ENCODE assay signal across 8 mouse cellular contexts in the genomic region with DNA sequence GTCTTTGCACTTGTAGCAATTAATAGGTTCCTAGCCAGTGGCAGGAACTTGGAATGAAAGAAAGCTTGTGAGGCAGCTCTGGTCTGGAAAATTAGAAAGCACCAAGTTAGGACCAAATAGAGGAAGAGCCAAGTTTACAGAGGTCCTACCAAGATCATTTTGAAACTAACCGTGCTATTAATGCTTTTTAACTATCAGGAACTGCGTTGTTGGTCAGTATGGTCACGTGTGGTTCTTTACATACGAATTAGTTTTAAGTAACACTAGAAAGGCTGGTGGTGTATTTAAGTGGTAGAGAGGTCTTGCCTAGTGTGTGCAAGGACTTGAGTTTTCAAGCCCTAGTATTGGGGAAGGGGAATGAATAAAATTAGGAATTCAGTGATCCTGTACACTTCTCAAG. TPM values are rescaled to one million over a fixed set of nuclear protein-coding genes. Genes with fewer than 3 reads are reported as not detected.
DNase-seq lines count a peak whose midpoint lies in the region; ATAC-seq and TF ChIP-seq lines count a peak whose summit lies in the region.

No protein-coding gene starts in this region.

- no peaks in the 10 kb centered on the region for H3K9me3 ChIP-seq in forebrain, embryonic 11.5 days (ENCODE audit: control insufficient read depth, low read length)
- H3K9me3 ChIP-seq in limb, embryonic 15.5 days, result no peaks in the 10 kb centered on the region

- no peaks in the 10 kb centered on the region for H3K36me3 ChIP-seq in forebrain, embryonic 11.5 days (ENCODE audit: control insufficient read depth, insufficient read depth, low read length)
- no peaks in the 10 kb centered on the region for H3K36me3 ChIP-seq in limb, embryonic 15.5 days
- no peaks in the 10 kb centered on the region for H3K36me3 ChIP-seq in thymus, adult 2 months (ENCODE audit: control insufficient read depth, insufficient read depth, low read length)

- H3K4me1 ChIP-seq in forebrain, embryonic 11.5 days (replicated peaks; ENCODE audit: control insufficient read depth, insufficient read depth, low read length), result peaks cover 6% of the 10 kb centered on the region; the same call in 1 of the 2 replicates
- H3K4me1 ChIP-seq in limb, embryonic 15.5 days, result peaks cover 18% of the 10 kb centered on the region
- no peaks in the 10 kb centered on the region for H3K4me1 ChIP-seq in thymus, adult 2 months (replicated peaks; ENCODE audit: control insufficient read depth, insufficient read depth, low read length)

- H3K27me3 ChIP-seq in forebrain, embryonic 11.5 days (ENCODE audit: control insufficient read depth, insufficient read depth, low read length), result no peaks in the 10 kb centered on the region
- H3K27me3 ChIP-seq in limb, embryonic 15.5 days, result no peaks in the 10 kb centered on the region
- H3K27me3 ChIP-seq in thymus, adult 2 months (ENCODE audit: control insufficient read depth, insufficient read depth, low read length), result no peaks in the 10 kb centered on the region

- peak overlapping the region; percentile 65 for H3K4me2 ChIP-seq in forebrain, embryonic 11.5 days (ENCODE audit: low read depth, low read length, severe bottlenecking)
- H3K4me2 ChIP-seq in limb, embryonic 15.5 days, result peak overlapping the region; percentile 73

- H3K9ac ChIP-seq in forebrain, embryonic 11.5 days (ENCODE audit: low read length), result peak overlapping the region; percentile 91
- H3K9ac ChIP-seq in limb, embryonic 15.5 days, result 0 out of 2 replicates have a peak overlapping the region, but pooled peaks have one; percentile 28

- no peak for TF ChIP-seq POLR2A in thymus, adult 2 months (IDR thresholded peaks at IDR 0.05; ENCODE audit: control insufficient read depth, extremely low read depth, insufficient read depth, low read length, poor library complexity)

- peak overlapping the region; percentile 89 for H3K4me3 ChIP-seq in forebrain, embryonic 11.5 days (ENCODE audit: low read depth, low read length)
- peak overlapping the region; percentile 83 for H3K4me3 ChIP-seq in limb, embryonic 15.5 days
- no peak overlapping the region for H3K4me3 ChIP-seq in thymus, adult 2 months (ENCODE audit: control insufficient read depth, insufficient read depth, low read length)

- no peak for ATAC-seq in forebrain, embryonic 11.5 days (replicated peaks; ENCODE audit: low FRiP score)
- no peak for ATAC-seq in limb, embryonic 15.5 days (ENCODE audit: insufficient number of reproducible peaks, low FRiP score, low TSS enrichment, low read depth)
- no peak; the same call in 1 of the 2 replicates for ATAC-seq in megakaryocyte progenitor cell, adult 5-6 weeks (replicated peaks; ENCODE audit: poor library complexity)

- H3K27ac ChIP-seq in forebrain, embryonic 11.5 days (ENCODE audit: low read depth, low read length), result no peak overlapping the region
- H3K27ac ChIP-seq in limb, embryonic 15.5 days, result no peak overlapping the region
- H3K27ac ChIP-seq in thymus, adult 2 months (ENCODE audit: control insufficient read depth, insufficient read depth, low read length), result no peak overlapping the region

- no peak for TF ChIP-seq CTCF in thymus, adult 2 months (IDR thresholded peaks at IDR 0.05; ENCODE audit: borderline replicate concordance, control insufficient read depth, extremely low read depth, insufficient read depth, low read length, poor library complexity)

- 12% methylated on average over 4 of the region's 4 CpGs for WGBS in forebrain, embryonic 11.5 days
- 6% methylated on average over 4 of the region's 4 CpGs for WGBS in limb, embryonic 15.5 days
- 23% methylated on average over 4 of the region's 4 CpGs for WGBS in thymus, adult 2 months

- peak; percentile 39 for DNase-seq in cerebellum, adult 9-10 months
- DNase-seq in cerebellum, postnatal 14 days, result no peak
- DNase-seq in 3134 (ENCODE audit: extremely low read depth, insufficient read length, low spot score), result peak; percentile 13
- no peak for DNase-seq in forebrain, embryonic 11.5 days (ENCODE audit: low spot score)
- DNase-seq in embryo, embryonic 10.5 days (ENCODE audit: low spot score), result no peak
- DNase-seq in thymus, adult 2 months, result no peak

RNA-seq across cellular contexts. Expression of a gene that starts 1.2 kb away (rescaled TPM):
- polyA plus RNA-seq in forebrain, embryonic 11.5 days (2014; fragmentation: Nextera tagmentation; extraction: Ambion mirVana), result 11.8 and 13.5 TPM in 2 replicates
- polyA plus RNA-seq in limb, embryonic 15.5 days (2015; fragmentation: Nextera tagmentation; extraction: Ambion mirVana), result 2.7 and 4.3 TPM in 2 replicates
- 23.2 and 32.3 TPM in 2 replicates for total RNA-seq in megakaryocyte progenitor cell, adult 5-6 weeks (2015)
- total RNA-seq in megakaryocyte progenitor cell, adult 5-6 weeks (2017), result 14.4 and 19.4 TPM in 2 replicates
- polyA plus RNA-seq in thymus, adult 2 months (2012; rRNA removed), result 2.4 and 2.7 TPM in 2 replicates

Comparison
In these comparisons a context has a peak if more than half of its experiments do, and no peak if none do; other contexts are left out.
1. DNase-seq: peak in cerebellum, adult 9-10 months (single experiment) and 3134 (single experiment); none in cerebellum, postnatal 14 days (0 of 2), forebrain, embryonic 11.5 days (single experiment), embryo, embryonic 10.5 days (single experiment) and thymus, adult 2 months (single experiment).